Mouse (Mus musculus): ENCODE results near the gene Anxa7.

DNA sequence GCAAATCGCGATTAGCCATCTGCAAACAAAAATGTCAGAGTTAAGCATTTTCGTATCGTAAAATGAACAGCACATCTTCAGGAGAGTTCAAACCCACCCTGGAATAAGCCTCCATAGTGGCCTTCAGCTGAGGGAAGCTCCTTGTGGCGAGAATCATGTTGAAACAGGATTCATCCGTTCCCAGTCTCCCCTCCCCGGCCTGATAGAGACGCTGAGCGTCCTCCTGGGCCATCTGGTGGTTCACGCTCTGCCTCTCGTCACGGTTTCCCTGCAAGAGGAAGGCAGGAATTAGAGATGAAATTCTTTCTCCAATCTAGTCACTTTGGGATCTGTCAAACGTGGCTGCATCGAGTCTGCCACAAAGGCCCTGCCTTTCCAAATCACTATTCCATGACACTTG, 19.7 kb downstream of the Anxa7 start:
- no peak for TF ChIP-seq POLR2A (IDR thresholded peaks at IDR 0.05; ENCODE audit: low read depth, low read length)
- TF ChIP-seq CTCF (conservative IDR thresholded peaks at IDR 0.05; ENCODE audit: insufficient read depth, insufficient read length, low read depth, low read length): no peak
